Mouse (Mus musculus) left cerebral cortex, postnatal 4 days (tissue): ENCODE measurements at regions not wholly inside any gene's neighbourhood (a gene's known extent, or its start where the extent isn't known, plus 50 kb on each side); places are given as distances from the start of the nearest gene placed in this dataset.

Experiments used
- DNase-seq: peaks from one replicate; pipeline ENCODE4 v3.0.0-alpha.2; 2022
- intact Hi-C: fragments of 180-260 bp; cut with DNase I; formaldehyde crosslinking; loops from one replicate; pipeline ENCODE4 v1.15.1; 2025

- DNase-seq: no peak
- intact Hi-C loops: no loop called here
Measured at GRCm38 (mm10) chr15:36945309-36945708, 62.3 kb downstream of the Zfp706 start.

GRCm38 (mm10) chr15:36944556-36945171, 62.9 kb downstream of the Zfp706 start:
- peak; percentile 18 for DNase-seq
- intact Hi-C loops: no loop called here

GRCm38 (mm10) chr15:36943492-36944112, 64.0 kb downstream of the Zfp706 start:
- intact Hi-C loops: no loop called here
- DNase-seq: peak; percentile 55

GRCm38 (mm10) chr15:36942261-36942660, 65.3 kb downstream of the Zfp706 start:
- intact Hi-C loops: no loop called here
- peak; percentile 29 for DNase-seq

- DNase-seq: peak; percentile 25
- intact Hi-C loops: no loop called here
Measured at GRCm38 (mm10) chr15:36941741-36942140, 65.8 kb downstream of the Zfp706 start.

- DNase-seq: no peak
- intact Hi-C loops: loop anchor here (5.0 kb wide), 1 partner anchor 147 kb away; no protein-coding TSS in a partner anchor
Measured at GRCm38 (mm10) chr15:36939608-36940007, 68.0 kb downstream of the Zfp706 start.

- intact Hi-C loops: loop anchor here (5.0 kb wide), 1 partner anchor 147 kb away; no protein-coding TSS in a partner anchor
Measured at GRCm38 (mm10) chr15:36939153-36939552, 68.4 kb downstream of the Zfp706 start.

GRCm38 (mm10) chr15:36938511-36939150, 68.9 kb downstream of the Zfp706 start:
- peak; percentile 95 for DNase-seq
- intact Hi-C loops: loop anchor here (5.0 kb wide), 1 partner anchor 146 kb away; no protein-coding TSS in a partner anchor

More at GRCm38 (mm10) chr15:36939153-36939552, 68.4 kb downstream of the Zfp706 start:
- no peak for DNase-seq

GRCm38 (mm10) chr15:36937757-36938498, 69.6 kb downstream of the Zfp706 start:
- intact Hi-C loops: loop anchor here (5.0 kb wide), 1 partner anchor 146 kb away; no protein-coding TSS in a partner anchor
- DNase-seq: peak; percentile 72

- intact Hi-C loops: loop anchor here (5.0 kb wide), 1 partner anchor 145 kb away; no protein-coding TSS in a partner anchor
Measured at GRCm38 (mm10) chr15:36937067-36937657, 70.4 kb downstream of the Zfp706 start.

GRCm38 (mm10) chr15:36934801-36935200, 72.8 kb downstream of the Zfp706 start:
- intact Hi-C loops: loop anchor here (5.0 kb wide), 1 partner anchor 142 kb away; no protein-coding TSS in a partner anchor
- DNase-seq: no peak

More at GRCm38 (mm10) chr15:36937067-36937657, 70.4 kb downstream of the Zfp706 start:
- DNase-seq: no peak

GRCm38 (mm10) chr15:36933581-36933991, 74.0 kb downstream of the Zfp706 start:
- intact Hi-C loops: no loop called here

GRCm38 (mm10) chr15:36931460-36931859, 76.1 kb downstream of the Zfp706 start:
- DNase-seq: no peak
- intact Hi-C loops: no loop called here

More at GRCm38 (mm10) chr15:36933581-36933991, 74.0 kb downstream of the Zfp706 start:
- DNase-seq: no peak

- DNase-seq: no peak
- intact Hi-C loops: no loop called here
Measured at GRCm38 (mm10) chr15:36930433-36930832, 77.1 kb downstream of the Zfp706 start.

GRCm38 (mm10) chr15:36929786-36930185, 77.8 kb downstream of the Zfp706 start:
- no peak for DNase-seq
- intact Hi-C loops: no loop called here

- no peak for DNase-seq
- intact Hi-C loops: no loop called here
Measured at GRCm38 (mm10) chr15:36929088-36929487, 78.5 kb downstream of the Zfp706 start.

GRCm38 (mm10) chr15:36928678-36929077, 78.9 kb downstream of the Zfp706 start:
- intact Hi-C loops: no loop called here
- no peak for DNase-seq

GRCm38 (mm10) chr15:36927436-36927835, 80.1 kb downstream of the Zfp706 start:
- intact Hi-C loops: no loop called here
- no peak for DNase-seq

- intact Hi-C loops: no loop called here
- DNase-seq: peak; percentile 77
Measured at GRCm38 (mm10) chr15:36924171-36924570, 83.4 kb downstream of the Zfp706 start.

GRCm38 (mm10) chr15:36921384-36921783, 86.2 kb downstream of the Zfp706 start:
- no peak for DNase-seq
- intact Hi-C loops: no loop called here
